Mouse (Mus musculus) NIH3T3 (cell line): ENCODE measurements at regions not wholly inside any gene's neighbourhood (a gene's known extent, or its start where the extent isn't known, plus 50 kb on each side); places are given as distances from the start of the nearest gene placed in this dataset.

Experiments
- DNase-seq: peaks from one replicate; pipeline ENCODE4 v3.0.0-alpha.2; 2012; ENCODE audit warnings: low read depth

GRCm38 (mm10) chr13:48436659-48437345 lies 76.4 kb downstream of the Zfp169 start:
- DNase-seq: no peak
